Mouse (Mus musculus) cerebellum, postnatal 10 days (tissue): Measurements from ENCODE around the gene Vangl2.

Experiments
- DNase-seq, 2 experiments: peaks; one replicate each; pipeline ENCODE4 v3.0.0; 2021; ENCODE audit warnings: mixed read lengths in 2 of 2

Vangl2 gene

GRCm38 (mm10) chr1:172028394-172029275 is at the start of gene Vangl2:
TSS of gene Vangl2 (minus strand) at chr1:172028444.
- DNase-seq: no peak

GRCm38 (mm10) chr1:172077981-172078380 is 49.7 kb upstream of the Vangl2 start:
- DNase-seq: no peak

GRCm38 (mm10) chr1:172072604-172073003 is 44.4 kb upstream of the Vangl2 start:
- DNase-seq: no peak

GRCm38 (mm10) chr1:172071556-172071955 is 43.3 kb upstream of the Vangl2 start:
- DNase-seq: peak; percentile 66

GRCm38 (mm10) chr1:172070227-172070626 is 42.0 kb upstream of the Vangl2 start:
- no peak for DNase-seq

- peak; percentile 78 to 89 for DNase-seq
These were observed 36.4 kb upstream of the Vangl2 start for GRCm38 (mm10) chr1:172064613-172065141.

GRCm38 (mm10) chr1:172063291-172064023 is 35.2 kb upstream of the Vangl2 start:
- DNase-seq: peak in 1 of 2 experiments; percentile 26

GRCm38 (mm10) chr1:172062101-172062500 is 33.9 kb upstream of the Vangl2 start:
- no peak for DNase-seq

- DNase-seq: peak; percentile 83 to 90
These were observed 33.0 kb upstream of the Vangl2 start for GRCm38 (mm10) chr1:172061217-172061616.

- DNase-seq: peak; percentile 83 to 92
These were observed 32.4 kb upstream of the Vangl2 start for GRCm38 (mm10) chr1:172060659-172061058.

- DNase-seq: peak; percentile 68 to 76
These were observed 30.6 kb upstream of the Vangl2 start for GRCm38 (mm10) chr1:172058874-172059273.

GRCm38 (mm10) chr1:172058321-172058720 is 30.1 kb upstream of the Vangl2 start:
- DNase-seq: peak; percentile 60 to 73

GRCm38 (mm10) chr1:172057491-172057921 is 29.3 kb upstream of the Vangl2 start, which contains the start of gene Nhlh1:
TSS of gene Nhlh1 (minus strand) at chr1:172057573.
- DNase-seq: peak; percentile 87 to 91

- peak; percentile 61 to 62 for DNase-seq
These were observed 28.0 kb upstream of the Vangl2 start for GRCm38 (mm10) chr1:172056251-172056650.

- DNase-seq: peak; percentile 70 to 76
These were observed 25.5 kb upstream of the Vangl2 start for GRCm38 (mm10) chr1:172053541-172054440.

- DNase-seq: peak in 1 of 2 experiments; percentile 32
These were observed 24.6 kb upstream of the Vangl2 start for GRCm38 (mm10) chr1:172052766-172053279.

GRCm38 (mm10) chr1:172049131-172049782 is 21.0 kb upstream of the Vangl2 start:
- peak; percentile 47 to 55 for DNase-seq

GRCm38 (mm10) chr1:172048241-172048734 is 20.0 kb upstream of the Vangl2 start:
- DNase-seq: peak in 1 of 2 experiments; percentile 50

- DNase-seq: peak; percentile 90 to 93
These were observed 18.7 kb upstream of the Vangl2 start for GRCm38 (mm10) chr1:172046938-172047337.

GRCm38 (mm10) chr1:172046410-172046809 is 18.2 kb upstream of the Vangl2 start:
- peak in 1 of 2 experiments; percentile 23 for DNase-seq

- peak in 1 of 2 experiments; percentile 2 for DNase-seq
These were observed 1.7 kb upstream of the Vangl2 start for GRCm38 (mm10) chr1:172029914-172030313.
